ENCODE assay signal across 7 mouse cellular contexts in the genomic region with DNA sequence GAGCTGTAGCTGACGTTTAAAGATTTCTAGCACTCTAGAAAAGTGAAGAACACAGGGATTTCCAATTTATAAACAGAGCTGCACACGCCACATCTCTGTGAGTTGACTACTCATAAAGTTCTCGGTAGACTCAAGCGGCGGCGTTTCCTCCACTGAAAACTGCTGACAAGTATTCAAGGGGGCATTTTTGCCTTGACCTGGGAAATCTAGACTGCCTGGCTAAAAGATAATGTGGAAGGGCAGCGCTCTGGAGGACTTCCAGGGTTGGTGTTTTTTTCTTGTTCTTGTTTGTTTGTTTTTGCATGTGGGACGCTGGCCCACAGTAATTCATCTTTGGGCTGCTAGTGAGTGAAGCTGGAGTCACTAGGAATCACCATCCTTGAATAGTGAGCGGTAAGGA. TPM values are rescaled to one million over a fixed set of nuclear protein-coding genes. Genes with fewer than 3 reads are reported as not detected.
DNase-seq lines count a peak whose midpoint lies in the region; ATAC-seq and TF ChIP-seq lines count a peak whose summit lies in the region.

No protein-coding gene starts in this region.

- peaks cover 2% of the 10 kb centered on the region; the same call in 1 of the 2 replicates for H3K79me2 ChIP-seq in liver, adult 2 months (ENCODE audit: control insufficient read depth, insufficient read depth, low read length)

- no peak for TF ChIP-seq CTCF in heart, postnatal 0 days (IDR thresholded peaks at IDR 0.05; ENCODE audit: low read depth)
- TF ChIP-seq CTCF in liver, adult 2 months (IDR thresholded peaks at IDR 0.05; ENCODE audit: low read depth, low read length): no peak
- TF ChIP-seq CTCF in stomach, postnatal 0 days (IDR thresholded peaks at IDR 0.05; ENCODE audit: low read depth): no peak

- no peak for TF ChIP-seq EP300 in heart, postnatal 0 days (IDR thresholded peaks at IDR 0.05; ENCODE audit: low read depth)
- no peak for TF ChIP-seq EP300 in stomach, postnatal 0 days (optimal IDR thresholded peaks at IDR 0.05)

- no peak for ATAC-seq in heart, postnatal 0 days (ENCODE audit: insufficient read depth, low read depth)
- ATAC-seq in stomach, postnatal 0 days (ENCODE audit: low FRiP score, low TSS enrichment): no peak

- no peak for TF ChIP-seq POLR2A in liver, adult 2 months (IDR thresholded peaks at IDR 0.05; ENCODE audit: extremely low read depth, insufficient read depth, low read length)

- H3K4me3 ChIP-seq in heart, postnatal 0 days (ENCODE audit: low read depth, low read length): peak overlapping the region; percentile 88
- H3K4me3 ChIP-seq in liver, adult 2 months (ENCODE audit: insufficient read depth, low read depth, low read length): peak overlapping the region; percentile 6
- peak overlapping the region; percentile 66 for H3K4me3 ChIP-seq in stomach, postnatal 0 days (ENCODE audit: low read depth, low read length)

- H3K27me3 ChIP-seq in heart, postnatal 0 days (ENCODE audit: control insufficient read depth, insufficient read depth, low read length): 0 out of 2 replicates have a peak, but pooled peaks cover 6% of the 10 kb centered on the region
- H3K27me3 ChIP-seq in liver, adult 2 months (ENCODE audit: control insufficient read depth, insufficient read depth, low read length): no peaks in the 10 kb centered on the region
- H3K27me3 ChIP-seq in stomach, postnatal 0 days (ENCODE audit: control insufficient read depth, insufficient read depth, low read length): no peaks in the 10 kb centered on the region

- peaks cover 11% of the 10 kb centered on the region for H3K4me1 ChIP-seq in heart, postnatal 0 days (ENCODE audit: control insufficient read depth, insufficient read depth)
- no peaks in the 10 kb centered on the region; the same call in 1 of the 2 replicates for H3K4me1 ChIP-seq in liver, adult 2 months (ENCODE audit: control insufficient read depth, insufficient read depth, low read length)
- H3K4me1 ChIP-seq in stomach, postnatal 0 days (replicated peaks; ENCODE audit: control insufficient read depth, insufficient read depth): no peaks in the 10 kb centered on the region

- H3K4me2 ChIP-seq in heart, postnatal 0 days (ENCODE audit: low read depth, low read length): peak overlapping the region; percentile 97
- H3K4me2 ChIP-seq in stomach, postnatal 0 days (replicated peaks; ENCODE audit: low read depth): peak overlapping the region; percentile 95

- no peaks in the 10 kb centered on the region for H3K9me3 ChIP-seq in heart, postnatal 0 days (replicated peaks; ENCODE audit: control insufficient read depth, low read length)
- H3K9me3 ChIP-seq in stomach, postnatal 0 days (ENCODE audit: control insufficient read depth, low read length): no peaks in the 10 kb centered on the region

- DNase-seq in thymus, postnatal 4 days: peak; percentile 54
- DNase-seq in thymus, postnatal 10 days (ENCODE audit: low spot score in 2 of 2): no peak
- DNase-seq in heart, postnatal 0 days (ENCODE audit: low spot score): no peak
- DNase-seq in liver, adult 2 months (ENCODE audit: extremely low read depth, low read depth, low spot score): peak; percentile 33
- no peak for DNase-seq in stomach, postnatal 0 days (ENCODE audit: low spot score)
- DNase-seq in thymus, postnatal 25 days: no peak
- DNase-seq in urinary bladder, postnatal 36 days (ENCODE audit: low spot score in 2 of 2): no peak

- 28% methylated on average over 9 of the region's 9 CpGs for WGBS in heart, postnatal 0 days
- 38% methylated on average over 9 of the region's 9 CpGs for WGBS in liver, adult 2 months
- WGBS in stomach, postnatal 0 days: 16% methylated on average over 9 of the region's 9 CpGs

- no peaks in the 10 kb centered on the region for H3K36me3 ChIP-seq in heart, postnatal 0 days (replicated peaks; ENCODE audit: control insufficient read depth, insufficient read depth, low read length)
- no peaks in the 10 kb centered on the region for H3K36me3 ChIP-seq in liver, adult 2 months (ENCODE audit: control insufficient read depth, insufficient read depth, low read length)
- no peaks in the 10 kb centered on the region for H3K36me3 ChIP-seq in stomach, postnatal 0 days (ENCODE audit: control insufficient read depth, insufficient read depth, low read length)

- H3K9ac ChIP-seq in heart, postnatal 0 days (replicated peaks; ENCODE audit: low read depth, low read length): 0 out of 2 replicates have a peak overlapping the region, but pooled peaks have one; percentile 62
- no peak overlapping the region; the same call in 1 of the 2 replicates for H3K9ac ChIP-seq in liver, adult 2 months (ENCODE audit: low read depth, low read length)
- H3K9ac ChIP-seq in stomach, postnatal 0 days (ENCODE audit: low read length): 0 out of 2 replicates have a peak overlapping the region, but pooled peaks have one; percentile 72

- H3K27ac ChIP-seq in heart, postnatal 0 days (ENCODE audit: low read depth): no peak overlapping the region
- H3K27ac ChIP-seq in liver, adult 2 months (replicated peaks; ENCODE audit: insufficient read depth, low read depth, low read length): peak overlapping the region; percentile 26; the same call in 1 of the 2 replicates
- H3K27ac ChIP-seq in stomach, postnatal 0 days (replicated peaks): no peak overlapping the region

RNA-seq across cellular contexts. Expression of gene Dock8, which starts 0.8 kb away (rescaled TPM):
- 1.3 and 6.0 TPM in 2 replicates for total RNA-seq in heart, postnatal 0 days (2014; rRNA removed; ENCODE audit: low replicate concordance)
- polyA plus RNA-seq in heart, postnatal 0 days (2015; fragmentation: Nextera tagmentation; extraction: Ambion mirVana): 1.6 and 2.4 TPM in 2 replicates
- total RNA-seq in liver, adult 2 months (2014; rRNA removed): 8.9 and 10.9 TPM in 2 replicates
- polyA plus RNA-seq in liver, adult 2 months (2012; rRNA removed): 9.7 and 10.8 TPM in 2 replicates
- 3.3 and 3.4 TPM in 2 replicates for polyA plus RNA-seq in stomach, postnatal 0 days (2015; fragmentation: Nextera tagmentation; extraction: Ambion mirVana)

RNA-seq across cellular contexts. Expression of gene Cbwd1, which starts 38.7 kb away (rescaled TPM):
- total RNA-seq in heart, postnatal 0 days (2014; rRNA removed; ENCODE audit: low replicate concordance): 6.3 and 18.1 TPM in 2 replicates
- 12.8 and 13.5 TPM in 2 replicates for polyA plus RNA-seq in heart, postnatal 0 days (2015; fragmentation: Nextera tagmentation; extraction: Ambion mirVana)
- 8.5 and 9.7 TPM in 2 replicates for total RNA-seq in liver, adult 2 months (2014; rRNA removed)
- polyA plus RNA-seq in liver, adult 2 months (2012; rRNA removed): 0.82 and 1.1 TPM in 2 replicates
- polyA plus RNA-seq in stomach, postnatal 0 days (2015; fragmentation: Nextera tagmentation; extraction: Ambion mirVana): 12.1 and 12.8 TPM in 2 replicates

Comparison
In these comparisons a context has a peak if more than half of its experiments do, and no peak if none do; other contexts are left out.
1. DNase-seq: peak in thymus, postnatal 4 days (single experiment) and liver, adult 2 months (single experiment); none in thymus, postnatal 10 days (0 of 2), heart, postnatal 0 days (single experiment), stomach, postnatal 0 days (single experiment), thymus, postnatal 25 days (single experiment) and urinary bladder, postnatal 36 days (0 of 2).
2. H3K4me3 ChIP-seq: peak in every context shown above with its lines; median percentile 88 in heart, postnatal 0 days; 66 in stomach, postnatal 0 days; 6 in liver, adult 2 months.